Mouse (Mus musculus) urinary bladder, adult 2 months (tissue): ENCODE results near the gene Kcna1. TPM values are rescaled to one million over a fixed set of nuclear protein-coding genes. Genes with fewer than 3 reads are reported as not detected.

Source experiments
- DNase-seq: peaks from one replicate; pipeline ENCODE4 v3.0.0; 2022; ENCODE audit warnings: low spot score
- polyA plus RNA-seq: library from polyadenylated mRNA; depleted of rRNA; stranded (reverse); fragments of >200 nt; gene quantifications from 2 replicates; pipeline ENCODE4 v1.2.3, GENCODE M21; 2012; rRNA removed

Gene Kcna1
- polyA plus RNA-seq, 1 experiment: 1.3 TPM

- DNase-seq: no peak
These were observed 46.8 kb downstream of the Kcna1 start for GRCm38 (mm10) chr6:126599201-126599995.

DNA sequence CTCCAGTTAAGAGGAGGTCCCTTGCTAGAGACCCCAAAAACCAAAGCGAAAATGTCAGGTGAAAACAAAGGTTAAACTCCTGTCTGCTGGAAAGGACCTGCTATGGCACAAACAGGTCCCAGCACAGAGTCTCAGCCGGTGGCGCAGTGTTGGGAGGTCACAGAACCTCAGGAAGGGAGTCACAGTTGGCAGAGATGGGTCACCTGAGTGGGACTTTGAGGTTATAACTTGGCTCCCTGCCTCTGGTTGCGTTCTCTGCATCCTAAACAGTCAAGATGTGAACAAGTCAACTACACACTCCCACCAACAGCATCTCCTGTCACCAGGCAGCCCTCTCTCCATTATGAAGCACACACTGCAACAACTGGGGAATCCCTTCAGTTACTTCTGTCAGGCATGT is 48.4 kb downstream of the Kcna1 start:
- DNase-seq: no peak

- no peak for DNase-seq
These were observed 50.2 kb downstream of the Kcna1 start for GRCm38 (mm10) chr6:126595805-126596629.

GRCm38 (mm10) chr6:126595130-126595529 is 51.1 kb downstream of the Kcna1 start:
- DNase-seq: no peak

DNA sequence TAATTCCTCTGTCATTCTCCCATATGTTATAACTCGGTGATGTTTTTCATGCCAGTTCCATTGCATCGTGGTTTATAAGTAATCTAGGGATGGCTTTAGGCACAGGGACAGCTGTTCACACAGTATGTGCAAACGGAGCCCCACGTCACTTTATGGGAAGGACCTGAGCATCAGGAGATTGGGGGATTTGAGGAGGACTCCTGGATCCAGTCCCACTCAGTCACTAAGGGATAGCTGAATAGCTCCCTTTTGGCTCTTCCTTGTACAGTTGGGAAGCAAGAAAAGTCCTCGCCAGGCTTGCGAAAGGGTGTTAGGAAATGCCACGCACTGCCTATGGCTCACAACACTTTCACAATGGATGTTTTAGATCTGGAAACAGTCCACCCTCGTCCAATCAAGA is 51.8 kb downstream of the Kcna1 start:
- no peak for DNase-seq

GRCm38 (mm10) chr6:126593336-126593735 is 52.8 kb downstream of the Kcna1 start:
- no peak for DNase-seq

Other genes starting within 250 kb of the Kcna1 start
- gene Kcna5, start 111.0 kb downstream of the Kcna1 start, polyA plus RNA-seq: 0.62 and 0.78 TPM in 2 replicates
- gene Kcna6, start 94.3 kb upstream of the Kcna1 start, polyA plus RNA-seq: 4.2 and 4.8 TPM in 2 replicates
- 96.8 and 100 TPM in 2 replicates for gene Ndufa9, start 202.8 kb upstream of the Kcna1 start, polyA plus RNA-seq
- gene Akap3, start 206.7 kb upstream of the Kcna1 start, polyA plus RNA-seq: 0.03 and 0.06 TPM in 2 replicates